Mouse (Mus musculus): ENCODE measurements at regions not wholly inside any gene's neighbourhood (a gene's known extent, or its start where the extent isn't known, plus 50 kb on each side); places are given as distances from the start of the nearest gene placed in this dataset.

- intact Hi-C loops (cut with DNase I), result no loop called here
- no peak overlapping the region for H3K4me3 ChIP-seq
- DNase-seq, result no peak
- H3K4me1 ChIP-seq (ENCODE audit: control insufficient read depth, insufficient read depth, low read length), result no peaks in the 10 kb centered on the region
- no peaks in the 10 kb centered on the region for H3K79me2 ChIP-seq (replicated peaks; ENCODE audit: control insufficient read depth, insufficient read depth, low read length)
- no peaks in the 10 kb centered on the region for H3K36me3 ChIP-seq (ENCODE audit: control insufficient read depth, insufficient read depth, low read length)
- H3K27me3 ChIP-seq (ENCODE audit: control insufficient read depth, insufficient read depth, low read length), result no peaks in the 10 kb centered on the region
- TF ChIP-seq POLR2A (IDR thresholded peaks at IDR 0.05; ENCODE audit: insufficient read depth, low read depth, low read length), result no peak
- TF ChIP-seq EP300 (IDR thresholded peaks at IDR 0.05; ENCODE audit: insufficient read depth, low read depth, low read length), result no peak
- TF ChIP-seq CTCF (IDR thresholded peaks at IDR 0.05), result no peak
- H3K27ac ChIP-seq, result no peak overlapping the region
- no peak overlapping the region for H3K9ac ChIP-seq (ENCODE audit: low read depth, low read length)
- WGBS, result 87% methylated on average over 2 of the region's 2 CpGs
These were observed 432.5 kb upstream of the Marcks start for GRCm38 (mm10) chr10:37571171-37571570.

DNA sequence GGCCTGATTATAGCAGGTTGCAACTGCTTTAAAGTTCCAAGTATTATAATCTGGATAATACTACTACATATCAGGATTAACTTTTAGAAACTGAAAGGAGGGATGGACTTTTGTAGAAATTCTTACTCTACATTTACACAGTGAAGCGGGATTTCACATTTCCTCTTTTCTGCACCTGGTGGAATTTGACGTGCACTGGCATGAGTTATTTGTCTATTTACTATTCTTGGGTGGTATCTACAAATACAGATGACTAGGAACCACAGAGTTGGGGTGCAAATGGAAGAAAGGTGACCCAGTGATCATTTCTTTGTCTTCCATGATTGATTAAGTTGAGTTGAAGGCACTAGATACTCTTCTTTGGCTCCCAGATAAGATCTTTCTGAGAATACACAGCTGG, 423.0 kb upstream of the Marcks start:
- Histone ChIP-seq H3K4me3 (no peak overlapping the region), H3K79me2 (replicated peaks; ENCODE audit: control insufficient read depth, insufficient read depth, low read length) (no peaks in the 10 kb centered on the region), H3K9ac (ENCODE audit: low read depth, low read length) (no peak overlapping the region), H3K27me3 (ENCODE audit: control insufficient read depth, insufficient read depth, low read length) (no peaks in the 10 kb centered on the region), H3K36me3 (ENCODE audit: control insufficient read depth, insufficient read depth, low read length) (no peaks in the 10 kb centered on the region), H3K4me1 (ENCODE audit: control insufficient read depth, insufficient read depth, low read length) (no peaks in the 10 kb centered on the region), H3K27ac (no peak overlapping the region)
- intact Hi-C loops (cut with DNase I), result no loop called here
- TF ChIP-seq POLR2A (IDR thresholded peaks at IDR 0.05; ENCODE audit: insufficient read depth, low read depth, low read length) (no peak), CTCF (IDR thresholded peaks at IDR 0.05) (no peak), EP300 (IDR thresholded peaks at IDR 0.05; ENCODE audit: insufficient read depth, low read depth, low read length) (no peak)
- no peak for DNase-seq
- 98% methylated on average over 2 of the region's 2 CpGs for WGBS

DNA sequence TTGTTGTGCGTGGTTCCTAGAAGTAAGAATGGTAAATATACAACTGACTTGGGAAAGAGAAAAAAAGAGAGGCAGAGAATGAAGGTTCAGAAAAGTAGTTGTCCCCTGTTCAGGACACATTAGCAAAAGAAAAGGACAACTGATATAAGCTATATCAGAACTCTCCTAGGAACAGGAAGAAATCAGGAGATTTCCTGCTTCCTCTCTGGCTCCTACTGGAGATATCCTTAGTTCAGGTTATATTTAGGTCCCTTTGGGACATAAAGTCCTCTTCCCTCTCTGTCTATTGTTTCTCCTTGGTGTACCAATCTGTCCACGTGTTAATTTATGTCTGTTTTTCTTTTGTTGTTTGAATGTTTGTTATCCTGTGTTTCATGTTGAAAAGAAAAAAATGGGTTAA, 410.7 kb upstream of the Marcks start:
- no peak overlapping the region for H3K4me3 ChIP-seq
- TF ChIP-seq POLR2A (IDR thresholded peaks at IDR 0.05; ENCODE audit: insufficient read depth, low read depth, low read length) (no peak), EP300 (IDR thresholded peaks at IDR 0.05; ENCODE audit: insufficient read depth, low read depth, low read length) (no peak), CTCF (IDR thresholded peaks at IDR 0.05) (no peak)
- H3K36me3 ChIP-seq (ENCODE audit: control insufficient read depth, insufficient read depth, low read length), result no peaks in the 10 kb centered on the region
- DNase-seq, result no peak
- 61% methylated on average over 2 of the region's 2 CpGs for WGBS
- H3K27ac ChIP-seq, result no peak overlapping the region
- intact Hi-C loops (cut with DNase I), result loop anchor here (5.0 kb wide), 1 partner anchor 342 kb away; no protein-coding TSS in a partner anchor
- H3K4me1 ChIP-seq (ENCODE audit: control insufficient read depth, insufficient read depth, low read length), result no peaks in the 10 kb centered on the region
- no peaks in the 10 kb centered on the region for H3K79me2 ChIP-seq (replicated peaks; ENCODE audit: control insufficient read depth, insufficient read depth, low read length)
- H3K9ac ChIP-seq (ENCODE audit: low read depth, low read length), result no peak overlapping the region
- no peaks in the 10 kb centered on the region for H3K27me3 ChIP-seq (ENCODE audit: control insufficient read depth, insufficient read depth, low read length)

- Histone ChIP-seq H3K27ac (no peak overlapping the region), H3K79me2 (replicated peaks; ENCODE audit: control insufficient read depth, insufficient read depth, low read length) (no peaks in the 10 kb centered on the region), H3K4me3 (no peak overlapping the region), H3K4me1 (ENCODE audit: control insufficient read depth, insufficient read depth, low read length) (no peaks in the 10 kb centered on the region), H3K27me3 (ENCODE audit: control insufficient read depth, insufficient read depth, low read length) (no peaks in the 10 kb centered on the region), H3K9ac (ENCODE audit: low read depth, low read length) (no peak overlapping the region), H3K36me3 (ENCODE audit: control insufficient read depth, insufficient read depth, low read length) (no peaks in the 10 kb centered on the region)
- intact Hi-C loops (cut with DNase I), result no loop called here
- 89% methylated on average over 1 of the region's 1 CpGs for whole genome bisulfite sequencing
- TF ChIP-seq POLR2A (IDR thresholded peaks at IDR 0.05; ENCODE audit: insufficient read depth, low read depth, low read length) (no peak), CTCF (IDR thresholded peaks at IDR 0.05) (no peak), EP300 (IDR thresholded peaks at IDR 0.05; ENCODE audit: insufficient read depth, low read depth, low read length) (no peak)
- no peak for DNase-seq
These were observed 402.0 kb upstream of the Marcks start for GRCm38 (mm10) chr10:37540703-37541102.

DNA sequence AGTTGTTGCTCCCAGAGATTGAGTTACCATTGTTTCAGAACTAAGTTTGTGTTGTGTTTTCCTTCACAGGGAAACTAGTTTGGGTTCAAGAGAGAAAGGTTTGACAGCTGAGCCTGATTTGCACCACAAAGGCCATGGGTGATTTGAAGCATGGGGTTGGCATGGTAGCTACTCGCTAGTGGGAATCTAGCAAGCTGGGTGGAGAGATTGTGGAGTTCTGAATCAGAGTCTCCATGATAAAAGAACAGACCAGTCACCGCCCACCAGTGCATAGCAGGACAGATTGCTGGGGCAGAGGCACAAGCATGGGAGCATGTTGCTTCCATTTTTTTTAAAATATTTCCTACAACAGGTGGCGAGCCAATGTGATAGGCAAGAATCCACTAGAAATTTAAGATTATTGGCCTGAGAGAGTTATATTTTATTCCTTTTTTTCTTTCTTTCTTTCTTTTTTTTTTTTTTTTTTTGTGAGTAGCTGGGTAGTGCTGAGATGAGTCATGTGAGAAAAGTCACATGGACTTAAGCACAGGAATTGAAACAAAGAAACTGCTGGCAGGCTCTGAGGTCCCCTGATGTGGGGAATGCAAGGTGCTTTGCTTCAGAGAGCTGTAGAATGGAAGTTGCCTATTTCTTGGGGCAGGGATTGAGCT, 367.4 kb upstream of the Marcks start:
- Histone ChIP-seq H3K4me1 (ENCODE audit: control insufficient read depth, insufficient read depth, low read length) (no peaks in the 10 kb centered on the region), H3K27me3 (ENCODE audit: control insufficient read depth, insufficient read depth, low read length) (no peaks in the 10 kb centered on the region), H3K4me3 (no peak overlapping the region), H3K36me3 (ENCODE audit: control insufficient read depth, insufficient read depth, low read length) (no peaks in the 10 kb centered on the region), H3K9ac (ENCODE audit: low read depth, low read length) (no peak overlapping the region), H3K79me2 (replicated peaks; ENCODE audit: control insufficient read depth, insufficient read depth, low read length) (no peaks in the 10 kb centered on the region), H3K27ac (no peak overlapping the region)
- WGBS, result 92% methylated on average over 3 of the region's 3 CpGs
- no peak for DNase-seq
- no peak for TF ChIP-seq CTCF (IDR thresholded peaks at IDR 0.05)
- TF ChIP-seq POLR2A (IDR thresholded peaks at IDR 0.05; ENCODE audit: insufficient read depth, low read depth, low read length), result no peak
- intact Hi-C loops (cut with DNase I), result no loop called here

DNA sequence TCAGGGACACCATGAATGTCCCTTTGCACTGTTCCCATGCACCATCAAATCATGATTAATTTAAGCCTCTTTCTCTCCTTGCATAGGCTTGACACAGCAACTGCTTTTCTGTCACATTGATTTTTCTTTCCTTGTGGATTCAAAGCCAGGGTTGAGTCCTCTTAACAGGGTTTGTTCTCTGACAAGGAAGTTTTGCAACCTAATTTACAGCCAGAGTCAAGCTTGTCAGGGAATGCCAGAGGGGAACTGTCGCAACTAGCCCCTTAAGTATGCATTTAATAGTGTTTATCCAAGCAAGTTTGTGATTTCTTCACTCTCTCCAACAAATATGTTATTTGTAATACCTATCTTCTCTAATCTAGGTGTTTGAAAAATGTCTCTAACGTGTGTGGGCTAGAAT, 365.7 kb upstream of the Marcks start:
- WGBS, result 84% methylated on average over 2 of the region's 2 CpGs

More for the DNA sequence above, 365.7 kb upstream of the Marcks start:
- Histone ChIP-seq H3K36me3 (ENCODE audit: control insufficient read depth, insufficient read depth, low read length) (no peaks in the 10 kb centered on the region), H3K9ac (ENCODE audit: low read depth, low read length) (no peak overlapping the region), H3K27me3 (ENCODE audit: control insufficient read depth, insufficient read depth, low read length) (no peaks in the 10 kb centered on the region), H3K4me1 (ENCODE audit: control insufficient read depth, insufficient read depth, low read length) (no peaks in the 10 kb centered on the region), H3K4me3 (no peak overlapping the region), H3K27ac (no peak overlapping the region), H3K79me2 (replicated peaks; ENCODE audit: control insufficient read depth, insufficient read depth, low read length) (no peaks in the 10 kb centered on the region)
- no peak for TF ChIP-seq POLR2A (IDR thresholded peaks at IDR 0.05; ENCODE audit: insufficient read depth, low read depth, low read length)
- intact Hi-C loops (cut with DNase I), result no loop called here
- DNase-seq, result no peak
